Mouse (Mus musculus) G1E (cell line): ENCODE data around the gene Rac3. TPM values are rescaled to one million over a fixed set of nuclear protein-coding genes. Genes with fewer than 3 reads are reported as not detected.
A peak's percentile ranks its signal among the peaks of the same experiment; 100 is the strongest.
"Not testable (repeated sequence)": the region's sequence is repeated elsewhere in the genome, so short reads cannot be mapped to it uniquely, and the experiment has no call there.

Experiments
- ATAC-seq: 2 replicates; pipeline ENCODE4 v1.8.0; 2016; ENCODE audit warnings: mild to moderate bottlenecking; ENCODE audit not compliant: insufficient number of reproducible peaks, poor library complexity, low FRiP score, severe bottlenecking; ENCODE audit errors: extremely low read depth
- DNase-seq: peaks from one replicate; pipeline ENCODE4 v3.0.0; 2012; ENCODE audit warnings: low spot score
- H3K27me3 ChIP-seq: 2 replicates; pipeline ENCODE4 v1.6.1; 2012; ENCODE audit warnings: mild to moderate bottlenecking, low read length, inconsistent platforms; ENCODE audit not compliant: insufficient read depth
- H3K36me3 ChIP-seq: replicated peaks from 2 replicates; pipeline ENCODE3; 2012; ENCODE audit warnings: mild to moderate bottlenecking, inconsistent platforms
- H3K4me1 ChIP-seq: 2 replicates; pipeline ENCODE4 v1.6.1; 2012; ENCODE audit warnings: low read depth, low read length, inconsistent platforms, mixed read lengths; ENCODE audit not compliant: insufficient read depth
- H3K4me3 ChIP-seq: 2 replicates; pipeline ENCODE4 v1.5.1; 2012; ENCODE audit warnings: low read depth, mild to moderate bottlenecking, inconsistent platforms, low read length, moderate library complexity, mixed read lengths
- H3K9me3 ChIP-seq: replicated peaks from 2 replicates; pipeline ENCODE4 v1.6.1; 2012; ENCODE audit warnings: inconsistent platforms
- CTCF ChIP-seq: IDR thresholded peaks from 2 replicates; pipeline ENCODE4 v1.5.1; 2012; ENCODE audit warnings: low read depth, low read length, inconsistent platforms, mixed read lengths
- GATA1 ChIP-seq: IDR thresholded peaks from 2 replicates; pipeline ENCODE4 v1.6.1; 2012; ENCODE audit warnings: borderline replicate concordance, low read length, inconsistent platforms, mixed read lengths
- GATA2 ChIP-seq: IDR thresholded peaks from 2 replicates; pipeline ENCODE4 v1.6.1; 2012; ENCODE audit warnings: low read depth, low read length, inconsistent platforms, borderline replicate concordance
- POLR2AphosphoS5 ChIP-seq: IDR thresholded peaks from 2 replicates; pipeline ENCODE4 v1.6.1; 2012; ENCODE audit warnings: low read depth, low read length, inconsistent platforms; ENCODE audit not compliant: insufficient replicate concordance
- TAL1 ChIP-seq: conservative IDR thresholded peaks from 2 replicates; pipeline ENCODE4 v1.6.1; 2012; ENCODE audit warnings: low read depth, low read length, inconsistent platforms, mixed read lengths
- polyA plus RNA-seq: library from polyadenylated mRNA; stranded (reverse); fragments of >175 nt; gene quantifications from 2 replicates; pipeline ENCODE4 v1.2.3, GENCODE M21; 2012
- total RNA-seq, 2 experiments: library from RNA; stranded (forward) in 1 of 2; stranded (reverse) in 1 of 2; fragments of 200-1000 nt in 1 of 2; fragments of >200 nt in 1 of 2; fragmentation: Nextera tagmentation in 1 of 2; gene quantifications; 2 replicates each; pipeline ENCODE4 v1.2.3; 2014 to 2017

Rac3 gene
- total RNA-seq (2014; fragmentation: Nextera tagmentation) = 2.1 TPM in 1 of 2 replicates, not detected in the other
- 0.66 and 0.81 TPM in 2 replicates for total RNA-seq (2017)
- polyA plus RNA-seq = 1.3 and 2.6 TPM in 2 replicates

- Histone ChIP-seq H3K27me3 (peaks cover 27% of the 10 kb centered on the region), H3K36me3 (peaks cover 74% of the 10 kb centered on the region), H3K4me1 (peaks cover 27% of the 10 kb centered on the region), H3K9me3 (no peaks in the 10 kb centered on the region), H3K4me3 (peak within 1 kb of the TSS; percentile 65; the same call in 1 of the 2 replicates)
- ATAC-seq (no peak), DNase-seq (no peak)
- TF ChIP-seq CTCF (no peak), GATA1 (no peak), TAL1 (no peak), GATA2 (no peak), POLR2AphosphoS5 (no peak)
Measured at GRCm38 (mm10) chr11:120721124-120722066, at the start of gene Rac3. Gene Rac3, plus strand, starts transcription at chr11:120721470.

GRCm38 (mm10) chr11:120672687-120673593 lies 48.3 kb upstream of the Rac3 start, which contains the start of gene Aspscr1:
Gene Aspscr1, plus strand, starts transcription at chr11:120672973.
- 0 out of 2 replicates have a peak, but pooled peaks cover 3% of the 10 kb centered on the region for H3K27me3 ChIP-seq
- peak; percentile 91 for ATAC-seq
- H3K9me3 ChIP-seq = no peaks in the 10 kb centered on the region
- peaks cover 28% of the 10 kb centered on the region for H3K4me1 ChIP-seq
- peak within 1 kb of the TSS; percentile 82 for H3K4me3 ChIP-seq
- no peak for TF ChIP-seq CTCF
- no peak for TF ChIP-seq GATA2
- TF ChIP-seq POLR2AphosphoS5 = no peak
- TF ChIP-seq TAL1 = no peak
- no peak for TF ChIP-seq GATA1
- H3K36me3 ChIP-seq = peaks cover 37% of the 10 kb centered on the region
- DNase-seq = peak; percentile 99

- DNase-seq (peak; percentile 12), ATAC-seq (no peak)
- 0 out of 2 replicates have a peak, but pooled peaks cover 3% of the 10 kb centered on the region for H3K27me3 ChIP-seq
- peaks cover 44% of the 10 kb centered on the region for H3K36me3 ChIP-seq
- TF ChIP-seq TAL1 (no peak), GATA2 (no peak), POLR2AphosphoS5 (no peak)
- H3K4me3 ChIP-seq = peak overlapping the region; percentile 82
- H3K9me3 ChIP-seq = no peaks in the 10 kb centered on the region
- H3K4me1 ChIP-seq = peaks cover 28% of the 10 kb centered on the region
Measured at GRCm38 (mm10) chr11:120673594-120674122, 47.6 kb upstream of the Rac3 start.

- H3K9me3 ChIP-seq, H3K27me3 ChIP-seq, DNase-seq, H3K4me3 ChIP-seq, ATAC-seq: not testable (repeated sequence)
- Histone ChIP-seq H3K36me3 (peaks cover 66% of the 10 kb centered on the region), H3K4me1 (peaks cover 31% of the 10 kb centered on the region)
Measured at GRCm38 (mm10) chr11:120675875-120676274, 45.4 kb upstream of the Rac3 start.

GRCm38 (mm10) chr11:120676951-120677350 lies 44.3 kb upstream of the Rac3 start:
- peaks cover 30% of the 10 kb centered on the region for H3K4me1 ChIP-seq
- DNase-seq (no peak), ATAC-seq (no peak)
- no peaks in the 10 kb centered on the region for H3K27me3 ChIP-seq
- H3K36me3 ChIP-seq = peaks cover 73% of the 10 kb centered on the region
- no peak overlapping the region for H3K4me3 ChIP-seq
- TF ChIP-seq POLR2AphosphoS5 (no peak), GATA2 (no peak), TAL1 (no peak), GATA1 (no peak), CTCF (no peak)
- H3K9me3 ChIP-seq = no peaks in the 10 kb centered on the region

GRCm38 (mm10) chr11:120679909-120680308 lies 41.4 kb upstream of the Rac3 start:
- peaks cover 13% of the 10 kb centered on the region; the same call in 1 of the 2 replicates for H3K4me1 ChIP-seq
- TF ChIP-seq GATA1 = no peak
- no peak for TF ChIP-seq GATA2
- TF ChIP-seq CTCF = no peak; the same call in 1 of the 2 replicates
- TF ChIP-seq TAL1 = no peak
- no peaks in the 10 kb centered on the region for H3K9me3 ChIP-seq
- ATAC-seq (no peak), DNase-seq (peak; percentile 19)
- H3K36me3 ChIP-seq = peaks cover 93% of the 10 kb centered on the region
- H3K4me3 ChIP-seq = no peak overlapping the region
- no peaks in the 10 kb centered on the region for H3K27me3 ChIP-seq
